Mouse (Mus musculus) kidney, embryonic 14.5 days (tissue): Measurements from ENCODE around the gene Fut8. TPM values are rescaled to one million over a fixed set of nuclear protein-coding genes. Genes with fewer than 3 reads are reported as not detected.
"Not testable (repeated sequence)": the region's sequence is repeated elsewhere in the genome, so short reads cannot be mapped to it uniquely, and the experiment has no call there.

Experiments
- ATAC-seq: fragments of 200-750 bp; cut with Nextera tagmentation; 2 replicates; pipeline ENCODE4 v1.8.0; 2017; ENCODE audit warnings: moderate number of reproducible peaks, mild to moderate bottlenecking, moderate TSS enrichment, moderate library complexity; ENCODE audit not compliant: low FRiP score, low TSS enrichment
- H3K27ac ChIP-seq: fragments of 300-500 bp; sonication (generic); 2 replicates; pipeline ENCODE4 v1.5.1; 2014; ENCODE audit warnings: low read depth, mild to moderate bottlenecking, low read length, moderate library complexity, mixed read lengths
- H3K27me3 ChIP-seq: fragments of 300-500 bp; sonication (generic); 2 replicates; pipeline ENCODE4 v1.6.1; 2014; ENCODE audit warnings: mild to moderate bottlenecking, low read length; ENCODE audit not compliant: control insufficient read depth, insufficient read depth
- H3K36me3 ChIP-seq: fragments of 300-500 bp; sonication (generic); 2 replicates; pipeline ENCODE4 v1.6.1; 2014; ENCODE audit warnings: low read length, mixed read lengths; ENCODE audit not compliant: control insufficient read depth, insufficient read depth
- H3K4me1 ChIP-seq: fragments of 300-500 bp; sonication (generic); 2 replicates; pipeline ENCODE4 v1.6.1; 2014; ENCODE audit warnings: low read length, mixed read lengths; ENCODE audit not compliant: control insufficient read depth, insufficient read depth
- H3K4me2 ChIP-seq: fragments of 300-500 bp; sonication (generic); replicated peaks from 2 replicates; pipeline ENCODE4 v1.6.1; 2014; ENCODE audit warnings: low read depth, mild to moderate bottlenecking, low read length
- H3K4me3 ChIP-seq: fragments of 300-500 bp; sonication (generic); 2 replicates; pipeline ENCODE4 v1.5.1; 2014; ENCODE audit warnings: mild to moderate bottlenecking, low read length
- H3K9ac ChIP-seq: fragments of 300-500 bp; sonication (generic); 2 replicates; pipeline ENCODE4 v1.6.1; 2014; ENCODE audit warnings: low read depth, mild to moderate bottlenecking, low read length, moderate library complexity
- H3K9me3 ChIP-seq: fragments of 300-500 bp; sonication (generic); 2 replicates; pipeline ENCODE4 v1.6.1; 2016; ENCODE audit warnings: low read length; ENCODE audit not compliant: control insufficient read depth
- WGBS: fragments of 180-500 bp; shearing (Covaris S2); extraction: QIAGEN DNeasy Blood & Tissue Kit; methylation state at CpG from one replicate; pipeline ENCODE4 v1.1.7; 2014; 5-methylcytosine and 5-hydroxymethylcytosine counted together
- polyA plus RNA-seq: library from polyadenylated mRNA; unstranded; fragments of >200 nt; fragmentation: Nextera tagmentation; extraction: Ambion mirVana; gene quantifications from 2 replicates; pipeline ENCODE4 v1.2.1, GENCODE M21; 2014

The Fut8 gene
- polyA plus RNA-seq, 1 experiment from 2014 or later: 25.7 TPM

- no peaks in the 10 kb centered on the region for H3K4me1 ChIP-seq
- no peak overlapping the region for H3K4me3 ChIP-seq
- H3K36me3 ChIP-seq: no peaks in the 10 kb centered on the region
- H3K9ac ChIP-seq: no peak overlapping the region
- no peak overlapping the region for H3K4me2 ChIP-seq
- H3K27ac ChIP-seq: no peak overlapping the region
- 59% methylated on average over 9 of the region's 9 CpGs for WGBS
- no peaks in the 10 kb centered on the region for H3K27me3 ChIP-seq
- no peak for ATAC-seq
- no peaks in the 10 kb centered on the region for H3K9me3 ChIP-seq
Observed at GRCm38 (mm10) chr12:77511206-77511605, 273.3 kb downstream of the Fut8 start.

GRCm38 (mm10) chr12:77511631-77512030 lies 273.7 kb downstream of the Fut8 start:
- Histone ChIP-seq H3K4me1 (no peaks in the 10 kb centered on the region), H3K9ac (no peak overlapping the region), H3K4me2 (no peak overlapping the region), H3K36me3 (no peaks in the 10 kb centered on the region), H3K27ac (no peak overlapping the region), H3K4me3 (no peak overlapping the region), H3K27me3 (no peaks in the 10 kb centered on the region), H3K9me3 (no peaks in the 10 kb centered on the region)
- ATAC-seq: no peak
- 77% methylated on average over 3 of the region's 3 CpGs for WGBS

DNA sequence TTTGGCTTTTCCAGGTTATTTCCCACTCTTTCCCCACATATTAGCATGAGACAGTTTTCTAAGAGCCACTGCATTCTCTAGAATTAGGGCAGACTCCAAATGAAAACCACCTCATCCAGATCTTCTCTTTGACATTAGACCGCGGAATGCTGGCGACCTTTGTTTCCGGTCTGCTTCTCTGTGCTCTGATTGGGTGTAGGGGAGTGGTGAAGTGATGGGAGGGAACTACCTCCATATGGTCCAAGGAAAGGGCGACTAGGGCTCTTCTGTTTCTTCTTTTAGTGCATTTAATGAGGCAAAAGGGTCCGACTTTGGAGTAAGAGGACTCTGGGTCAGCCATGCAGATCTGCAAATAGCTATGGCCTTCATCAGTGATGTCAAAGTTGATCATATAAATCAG lies 278.9 kb downstream of the Fut8 start:
- Histone ChIP-seq H3K27ac (no peak overlapping the region), H3K9ac (no peak overlapping the region), H3K4me3 (no peak overlapping the region), H3K27me3 (no peaks in the 10 kb centered on the region), H3K9me3 (no peaks in the 10 kb centered on the region), H3K4me1 (no peaks in the 10 kb centered on the region), H3K36me3 (no peaks in the 10 kb centered on the region), H3K4me2 (no peak overlapping the region)
- 55% methylated on average over 6 of the region's 6 CpGs for WGBS
- 0 out of 2 replicates have a peak, but pooled peaks have one; percentile 28 for ATAC-seq

- WGBS: 80% methylated on average over 12 of the region's 12 CpGs
- H3K9ac ChIP-seq: no peak overlapping the region
Observed at GRCm38 (mm10) chr12:77517691-77518090, 279.8 kb downstream of the Fut8 start.

DNA sequence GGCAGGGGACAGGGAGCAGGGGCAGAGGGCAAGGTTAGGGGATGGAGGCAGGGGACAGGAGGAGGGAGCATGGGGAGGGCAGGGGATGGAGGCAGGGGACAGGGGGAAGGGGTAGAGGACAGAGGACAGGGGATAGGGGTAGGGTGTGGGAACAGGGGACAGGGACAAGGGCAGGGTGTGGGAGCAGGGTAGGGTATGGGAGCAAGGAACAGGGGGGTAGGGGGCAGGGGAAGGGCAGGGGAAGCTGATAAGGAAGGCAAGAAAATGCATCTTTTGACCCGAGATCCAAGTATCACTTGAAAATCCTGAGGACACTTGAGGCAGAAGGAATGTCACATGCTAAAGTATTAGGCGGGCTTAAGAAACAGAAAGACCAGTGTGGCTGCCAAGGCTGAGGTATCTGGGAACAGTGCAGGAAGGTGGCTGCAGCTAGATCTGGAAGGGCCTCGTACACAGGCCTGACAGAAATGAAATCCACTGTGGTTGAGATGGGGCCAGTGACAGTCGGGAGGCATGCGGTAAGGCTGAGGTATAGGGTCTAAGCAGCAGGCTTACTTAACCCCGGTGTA lies 281.7 kb downstream of the Fut8 start:
- Histone ChIP-seq H3K4me2 (no peak overlapping the region), H3K27ac (no peak overlapping the region)

More at GRCm38 (mm10) chr12:77517691-77518090, 279.8 kb downstream of the Fut8 start:
- H3K36me3 ChIP-seq: no peaks in the 10 kb centered on the region
- H3K27ac ChIP-seq: no peak overlapping the region
- no peaks in the 10 kb centered on the region for H3K4me1 ChIP-seq
- ATAC-seq: no peak
- no peaks in the 10 kb centered on the region for H3K9me3 ChIP-seq
- no peaks in the 10 kb centered on the region for H3K27me3 ChIP-seq
- H3K4me2 ChIP-seq: no peak overlapping the region
- no peak overlapping the region for H3K4me3 ChIP-seq

GRCm38 (mm10) chr12:77524014-77524413 lies 286.1 kb downstream of the Fut8 start:
- not testable (repeated sequence) for ATAC-seq, H3K27me3 ChIP-seq, H3K36me3 ChIP-seq, H3K4me3 ChIP-seq, H3K4me2 ChIP-seq, H3K9me3 ChIP-seq, H3K27ac ChIP-seq, H3K4me1 ChIP-seq, H3K9ac ChIP-seq
- WGBS: 44% methylated on average over 2 of the region's 4 CpGs

More for the DNA sequence above, 281.7 kb downstream of the Fut8 start:
- WGBS: 84% methylated on average over 6 of the region's 6 CpGs
- H3K9me3 ChIP-seq: no peaks in the 10 kb centered on the region
- no peaks in the 10 kb centered on the region for H3K4me1 ChIP-seq
- H3K9ac ChIP-seq: no peak overlapping the region
- H3K27me3 ChIP-seq: no peaks in the 10 kb centered on the region
- H3K4me3 ChIP-seq: no peak overlapping the region
- H3K36me3 ChIP-seq: no peaks in the 10 kb centered on the region
- no peak for ATAC-seq
